36 mouse cellular contexts compared by ENCODE assay signal in the genomic region with DNA sequence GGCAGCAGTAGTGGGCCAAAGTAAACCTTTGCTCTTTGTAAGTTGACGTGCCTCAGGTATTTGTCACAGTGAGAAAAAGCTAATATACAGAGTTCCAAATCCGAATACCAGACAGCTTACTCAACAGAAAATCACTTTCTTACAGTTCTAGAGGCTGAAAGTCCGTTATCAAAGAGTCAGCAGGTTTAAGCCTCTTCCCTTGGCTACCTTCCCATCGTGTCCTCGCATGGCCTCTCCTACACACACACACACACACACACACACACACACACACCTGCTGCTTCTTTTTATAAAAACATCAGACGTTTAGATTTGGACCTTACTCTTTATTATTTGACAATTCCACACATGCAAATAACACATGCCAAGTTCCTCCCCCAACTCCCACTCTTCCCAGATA. TPM values are rescaled to one million over a fixed set of nuclear protein-coding genes. Genes with fewer than 3 reads are reported as not detected.
DNase-seq lines count a peak whose midpoint lies in the region; ATAC-seq lines count a peak whose summit lies in the region.
"Had no signal": no experiment of that assay in that cellular context is flagged by ENCODE, and none has a peak within 500 bp of the region (broad histone marks: within the 10 kb centered on the region; RNA-seq: fewer than 3 reads in every experiment).

No protein-coding gene starts in this region.

- no peak overlapping the region for H3K9ac ChIP-seq in kidney, embryonic 15.5 days
- H3K9ac ChIP-seq: embryonic facial prominence, embryonic 12.5 days; hindbrain, embryonic 12.5 days; intestine, embryonic 15.5 days; limb, embryonic 15.5 days; midbrain, embryonic 12.5 days; neural tube, embryonic 13.5 days had no signal

- WGBS in kidney, embryonic 15.5 days: 66% methylated on average over 6 of the region's 6 CpGs

- no peaks in the 10 kb centered on the region for H3K27me3 ChIP-seq in kidney, embryonic 15.5 days
- H3K27me3 ChIP-seq: embryonic facial prominence, embryonic 12.5 days; hindbrain, embryonic 12.5 days; intestine, embryonic 15.5 days; limb, embryonic 15.5 days; midbrain, embryonic 12.5 days; neural tube, embryonic 13.5 days had no signal

- H3K27ac ChIP-seq in kidney, embryonic 15.5 days: no peak overlapping the region
- H3K27ac ChIP-seq: embryonic facial prominence, embryonic 12.5 days; forebrain, embryonic 10.5 days; hindbrain, embryonic 12.5 days; hindbrain, postnatal 0 days; intestine, embryonic 15.5 days; limb, embryonic 10.5 days; limb, embryonic 15.5 days; midbrain, embryonic 12.5 days; neural tube, embryonic 13.5 days; stomach, postnatal 0 days had no signal

- H3K36me3 ChIP-seq in kidney, embryonic 15.5 days: no peaks in the 10 kb centered on the region
- H3K36me3 ChIP-seq: embryonic facial prominence, embryonic 12.5 days; forebrain, embryonic 10.5 days; hindbrain, embryonic 12.5 days; intestine, embryonic 15.5 days; limb, embryonic 10.5 days; limb, embryonic 15.5 days; midbrain, embryonic 12.5 days; neural tube, embryonic 13.5 days had no signal

- no peaks in the 10 kb centered on the region for H3K9me3 ChIP-seq in kidney, embryonic 15.5 days (replicated peaks)
- H3K9me3 ChIP-seq: embryonic facial prominence, embryonic 12.5 days; forebrain, embryonic 10.5 days; hindbrain, embryonic 12.5 days; intestine, embryonic 15.5 days; limb, embryonic 10.5 days; limb, embryonic 15.5 days; midbrain, embryonic 12.5 days; neural tube, embryonic 13.5 days had no signal

- no peaks in the 10 kb centered on the region for H3K4me1 ChIP-seq in kidney, embryonic 15.5 days
- H3K4me1 ChIP-seq: embryonic facial prominence, embryonic 12.5 days; forebrain, embryonic 10.5 days; hindbrain, embryonic 12.5 days; intestine, embryonic 15.5 days; limb, embryonic 10.5 days; limb, embryonic 15.5 days; midbrain, embryonic 12.5 days; neural tube, embryonic 13.5 days had no signal

- no peak for ATAC-seq in kidney, embryonic 15.5 days (replicated peaks; ENCODE audit: low FRiP score)
- ATAC-seq: activated CD4-positive, CD25-positive, alpha-beta regulatory T cell, adult 4 months; CD4-positive, CD25-positive, alpha-beta regulatory T cell, adult 4 months; forebrain, embryonic 16.5 days; hindbrain, postnatal 0 days; intestine, embryonic 15.5 days had no signal

- H3K4me3 ChIP-seq in kidney, embryonic 15.5 days (replicated peaks): no peak overlapping the region
- H3K4me3 ChIP-seq: embryonic facial prominence, embryonic 12.5 days; forebrain, embryonic 10.5 days; hindbrain, embryonic 12.5 days; intestine, embryonic 15.5 days; limb, embryonic 10.5 days; limb, embryonic 15.5 days; midbrain, embryonic 12.5 days; neural tube, embryonic 13.5 days had no signal

- DNase-seq in heart, postnatal 10 days: peak; percentile 20 to 37
- no peak for DNase-seq in heart, adult 9 months (ENCODE audit: low spot score in 2 of 2)
- DNase-seq in kidney, adult 9 months: peak; percentile 85
- DNase-seq in fibroblast of lung, adult 2 months (ENCODE audit: low read depth): peak; percentile 11
- peak; percentile 55 for DNase-seq in kidney, postnatal 14 days
- DNase-seq in embryo, embryonic 9.5 days (ENCODE audit: extremely low spot score): no peak
- DNase-seq: adrenal gland, adult 8-10 months; cerebellum, adult 11 months; cerebellum, adult 9-10 months; cerebellum, postnatal 36 days; layer of hippocampus, adult 9-11 months; lung, postnatal 36 days; right cerebral cortex, postnatal 4 days; thymus, adult 18-20 months; thymus, postnatal 25 days had no signal

- intact Hi-C loops in heart, postnatal 10 days (cut with DNase I): no loop called here

- no peak overlapping the region for H3K4me2 ChIP-seq in kidney, embryonic 15.5 days
- H3K4me2 ChIP-seq: embryonic facial prominence, embryonic 12.5 days; hindbrain, embryonic 12.5 days; intestine, embryonic 15.5 days; limb, embryonic 15.5 days; midbrain, embryonic 12.5 days; neural tube, embryonic 13.5 days had no signal

RNA-seq across cellular contexts. Expression of a gene that starts 13.0 kb away (rescaled TPM):
- not detected for total RNA-seq in heart, postnatal 10 days (2021)
- polyA plus RNA-seq in kidney, embryonic 15.5 days (2015; fragmentation: Nextera tagmentation; extraction: Ambion mirVana): 21.6 and 26.5 TPM in 2 replicates
- total RNA-seq: adrenal gland, adult 8-10 months; gastrocnemius, adult 8-10 months; heart, postnatal 25 days; megakaryocyte, adult 5-6 weeks had no signal
- polyA plus RNA-seq: activated CD4-positive, CD25-positive, alpha-beta regulatory T cell, adult 4 months; CD4-positive, CD25-positive, alpha-beta regulatory T cell, adult 4 months; forebrain, embryonic 10.5 days; gonadal fat pad, adult 2 months; heart, embryonic 14.5 days; intestine, embryonic 15.5 days; limb, embryonic 10.5 days; liver, embryonic 16.5 days; lung, embryonic 16.5 days; stomach, postnatal 0 days had no signal

RNA-seq across cellular contexts. Expression of a gene that starts 32.8 kb away (rescaled TPM):
- total RNA-seq in heart, postnatal 10 days (2021): not detected
- 0.06 and 0.14 TPM in 2 replicates for polyA plus RNA-seq in kidney, embryonic 15.5 days (2015; fragmentation: Nextera tagmentation; extraction: Ambion mirVana)
- total RNA-seq: gastrocnemius, adult 8-10 months; heart, postnatal 25 days had no signal
- polyA plus RNA-seq: activated CD4-positive, CD25-positive, alpha-beta regulatory T cell, adult 4 months; CD4-positive, CD25-positive, alpha-beta regulatory T cell, adult 4 months; forebrain, embryonic 10.5 days; liver, embryonic 16.5 days had no signal

RNA-seq across cellular contexts. Expression of a gene that starts 39.8 kb away (rescaled TPM):
- total RNA-seq in heart, postnatal 10 days (2021): under 1 TPM in 1 of 2 experiments, not detected in 1; 0.07 TPM
- 6.8 and 8.3 TPM in 2 replicates for polyA plus RNA-seq in kidney, embryonic 15.5 days (2015; fragmentation: Nextera tagmentation; extraction: Ambion mirVana)
- total RNA-seq: gastrocnemius, adult 8-10 months; heart, postnatal 25 days; megakaryocyte, adult 5-6 weeks had no signal
- polyA plus RNA-seq: heart, embryonic 14.5 days; limb, embryonic 10.5 days had no signal

Comparison
In these comparisons a context has a peak if more than half of its experiments do, and no peak if none do; other contexts are left out.
1. DNase-seq: peak in heart, postnatal 10 days (2 of 2), kidney, adult 9 months (single experiment), fibroblast of lung, adult 2 months (single experiment) and kidney, postnatal 14 days (single experiment); none in heart, adult 9 months (0 of 2) and embryo, embryonic 9.5 days (single experiment).